9 mouse cellular contexts compared by ENCODE assay signal in genomic region chr3:107113771-107114737, GRCm38 (mm10). TPM values are rescaled to one million over a fixed set of nuclear protein-coding genes. Genes with fewer than 3 reads are reported as not detected.
DNase-seq lines count a peak whose midpoint lies in the region; ATAC-seq and TF ChIP-seq lines count a peak whose summit lies in the region.
"Had no signal": no experiment of that assay in that cellular context is flagged by ENCODE, and none has a peak within 500 bp of the region (broad histone marks: within the 10 kb centered on the region; RNA-seq: fewer than 3 reads in every experiment).

No protein-coding gene starts in this region.

- H3K27me3 ChIP-seq in kidney, postnatal 0 days (ENCODE audit: insufficient read depth, low read length), result no peaks in the 10 kb centered on the region
- H3K27me3 ChIP-seq in hindbrain, embryonic 12.5 days, result no peaks in the 10 kb centered on the region
- no peaks in the 10 kb centered on the region for H3K27me3 ChIP-seq in midbrain, embryonic 10.5 days (ENCODE audit: low read depth, poor library complexity, severe bottlenecking)
- H3K27me3 ChIP-seq: embryonic facial prominence, embryonic 13.5 days had no signal

- H3K9me3 ChIP-seq in kidney, postnatal 0 days (replicated peaks; ENCODE audit: low read length), result no peaks in the 10 kb centered on the region
- no peaks in the 10 kb centered on the region for H3K9me3 ChIP-seq in hindbrain, embryonic 12.5 days (replicated peaks)
- H3K9me3 ChIP-seq in midbrain, embryonic 10.5 days (replicated peaks), result no peaks in the 10 kb centered on the region
- H3K9me3 ChIP-seq: embryonic facial prominence, embryonic 13.5 days had no signal

- no peak overlapping the region for H3K27ac ChIP-seq in kidney, postnatal 0 days
- peak overlapping the region; percentile 76 for H3K27ac ChIP-seq in hindbrain, embryonic 12.5 days
- H3K27ac ChIP-seq in midbrain, embryonic 10.5 days (replicated peaks), result peak overlapping the region; percentile 69
- H3K27ac ChIP-seq: embryonic facial prominence, embryonic 13.5 days had no signal

- TF ChIP-seq CTCF in kidney, postnatal 0 days (IDR thresholded peaks at IDR 0.05; ENCODE audit: low read depth), result no peak

- 34% methylated on average over 14 of the region's 14 CpGs for WGBS in kidney, postnatal 0 days
- WGBS in hindbrain, embryonic 12.5 days, result 44% methylated on average over 14 of the region's 14 CpGs
- WGBS in midbrain, embryonic 10.5 days, result 49% methylated on average over 14 of the region's 14 CpGs

- no peaks in the 10 kb centered on the region for H3K36me3 ChIP-seq in kidney, postnatal 0 days (ENCODE audit: insufficient read depth, low read length)
- H3K36me3 ChIP-seq in hindbrain, embryonic 12.5 days, result no peaks in the 10 kb centered on the region
- H3K36me3 ChIP-seq in midbrain, embryonic 10.5 days, result no peaks in the 10 kb centered on the region
- H3K36me3 ChIP-seq: embryonic facial prominence, embryonic 13.5 days had no signal

- peak; percentile 21 for DNase-seq in kidney, postnatal 0 days (ENCODE audit: low spot score)
- no peak for DNase-seq in kidney, adult 8-10 months
- peak; percentile 82 to 87 for DNase-seq in cerebellum, postnatal 36 days
- peak; percentile 15 for DNase-seq in midbrain, embryonic 10.5 days (ENCODE audit: low spot score)
- no peak for DNase-seq in spleen, adult 12 weeks (ENCODE audit: low spot score)
- no peak for DNase-seq in adrenal gland, postnatal 14 days
- no peak for DNase-seq in adipocyte (ENCODE audit: low spot score)

- no peak overlapping the region for H3K4me2 ChIP-seq in kidney, postnatal 0 days (ENCODE audit: low read length)
- H3K4me2 ChIP-seq in hindbrain, embryonic 12.5 days (replicated peaks), result peak overlapping the region; percentile 35
- H3K4me2 ChIP-seq: embryonic facial prominence, embryonic 13.5 days had no signal

- H3K9ac ChIP-seq in kidney, postnatal 0 days (ENCODE audit: low read depth, low read length), result no peak overlapping the region
- no peak overlapping the region for H3K9ac ChIP-seq in hindbrain, embryonic 12.5 days
- H3K9ac ChIP-seq: embryonic facial prominence, embryonic 13.5 days had no signal

- no peak; the same call in 1 of the 2 replicates for ATAC-seq in kidney, postnatal 0 days (replicated peaks; ENCODE audit: low FRiP score, low read depth)
- peak; percentile 85 for ATAC-seq in hindbrain, embryonic 12.5 days (ENCODE audit: low FRiP score)

- no peaks in the 10 kb centered on the region; the same call in 1 of the 2 replicates for H3K4me1 ChIP-seq in kidney, postnatal 0 days (replicated peaks; ENCODE audit: insufficient read depth, low read length)
- peaks cover 11% of the 10 kb centered on the region for H3K4me1 ChIP-seq in hindbrain, embryonic 12.5 days
- peaks cover 24% of the 10 kb centered on the region for H3K4me1 ChIP-seq in midbrain, embryonic 10.5 days

- no peak overlapping the region for H3K4me3 ChIP-seq in kidney, postnatal 0 days (replicated peaks; ENCODE audit: low read depth, low read length)
- 0 out of 2 replicates have a peak overlapping the region, but pooled peaks have one; percentile 13 for H3K4me3 ChIP-seq in hindbrain, embryonic 12.5 days
- H3K4me3 ChIP-seq in midbrain, embryonic 10.5 days, result no peak overlapping the region
- H3K4me3 ChIP-seq: embryonic facial prominence, embryonic 13.5 days had no signal

RNA-seq across cellular contexts. Expression of gene Kcna2, which starts 13.1 kb away (rescaled TPM):
- polyA plus RNA-seq in kidney, postnatal 0 days (2015; fragmentation: Nextera tagmentation; extraction: Ambion mirVana), result 0.03 and 0.06 TPM in 2 replicates
- 0.57 and 0.67 TPM in 2 replicates for polyA plus RNA-seq in hindbrain, embryonic 12.5 days (2016; fragmentation: Nextera tagmentation; extraction: Ambion mirVana)
- 0.10 and 0.11 TPM in 2 replicates for polyA plus RNA-seq in midbrain, embryonic 10.5 days (2016; fragmentation: Nextera tagmentation; extraction: Ambion mirVana)
- total RNA-seq in adrenal gland, postnatal 14 days (2021), result 1.4 and 4.0 TPM in 2 replicates

Comparison
In these comparisons a context has a peak if more than half of its experiments do, and no peak if none do; other contexts are left out.
1. DNase-seq: peak in kidney, postnatal 0 days (single experiment), cerebellum, postnatal 36 days (2 of 2) and midbrain, embryonic 10.5 days (single experiment); none in kidney, adult 8-10 months (0 of 2), spleen, adult 12 weeks (single experiment), adrenal gland, postnatal 14 days (single experiment) and adipocyte (single experiment).